Mouse (Mus musculus): ENCODE measurements around the gene Myadml2. TPM values are rescaled to one million over a fixed set of nuclear protein-coding genes. Genes with fewer than 3 reads are reported as not detected.

The Myadml2 gene
- polyA plus RNA-seq, 2 experiments: 0.60 to 1.6 TPM

DNA sequence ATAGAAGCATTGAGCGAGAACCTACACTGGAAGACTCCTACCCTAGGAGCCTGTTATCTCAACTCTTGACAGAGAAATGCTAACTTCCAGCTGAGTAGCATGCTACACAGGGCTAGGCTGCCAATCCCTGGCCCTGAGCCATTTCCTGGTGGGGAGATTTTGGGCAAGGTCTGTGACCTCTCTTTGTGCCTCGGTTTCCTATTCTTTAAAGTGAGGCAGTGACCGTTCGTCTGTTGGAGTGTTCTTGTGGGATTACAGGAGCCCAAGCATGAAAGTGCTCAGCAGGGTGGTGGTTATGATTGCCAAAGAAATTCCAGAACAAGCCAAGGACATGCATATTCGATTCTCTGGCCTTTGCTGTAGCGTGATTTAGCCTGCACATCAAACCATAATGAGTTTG, 14.8 kb upstream of the Myadml2 start:
- ATAC-seq (ENCODE audit: low FRiP score, low read depth) (no peak), DNase-seq (ENCODE audit: low spot score) (no peak)
- H3K4me3 ChIP-seq (replicated peaks; ENCODE audit: low read length): no peak overlapping the region
- H3K9ac ChIP-seq (ENCODE audit: low read depth, low read length, severe bottlenecking): no peak overlapping the region
- peaks cover 12% of the 10 kb centered on the region for H3K4me1 ChIP-seq (ENCODE audit: control insufficient read depth, insufficient read depth, low read length)
- WGBS: 78% methylated on average over 6 of the region's 6 CpGs
- no peak for TF ChIP-seq POLR2A (IDR thresholded peaks at IDR 0.05; ENCODE audit: borderline replicate concordance, extremely low read depth, insufficient read depth, insufficient read length)
- no peaks in the 10 kb centered on the region for H3K36me3 ChIP-seq (ENCODE audit: control insufficient read depth, insufficient read depth, low read length)
- H3K9me3 ChIP-seq (ENCODE audit: control insufficient read depth, low read length): no peaks in the 10 kb centered on the region
- no peak overlapping the region for H3K4me2 ChIP-seq (replicated peaks; ENCODE audit: low read depth, low read length, severe bottlenecking)
- H3K27me3 ChIP-seq (ENCODE audit: control insufficient read depth, insufficient read depth, low read length): peaks cover 49% of the 10 kb centered on the region
- H3K27ac ChIP-seq (replicated peaks; ENCODE audit: low read depth, low read length): no peak overlapping the region

DNA sequence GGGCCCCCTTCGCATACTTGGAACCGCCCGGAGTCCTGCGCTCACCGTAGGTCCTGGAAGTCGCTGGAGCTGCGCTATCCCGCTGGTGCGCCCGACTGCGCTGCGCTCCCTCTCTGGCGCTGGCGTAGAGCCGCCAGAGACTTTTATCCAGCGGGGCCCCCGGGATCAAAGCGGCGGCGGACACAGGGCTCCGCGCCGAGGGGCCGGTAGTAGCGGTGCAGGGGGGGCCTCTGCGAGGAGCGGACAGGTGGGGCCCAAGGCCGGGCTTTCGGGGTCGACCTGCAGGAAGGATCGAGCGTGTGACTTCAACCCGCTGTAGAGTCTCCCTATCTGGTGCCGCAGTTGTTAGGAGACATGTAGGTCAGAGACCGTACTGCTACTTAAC, 13.1 kb upstream of the Myadml2 start, which contains the start of gene Notum:
TSS of gene Notum (minus strand) at position 100 of the 385 bp plus-strand sequence.
- no peak within 1 kb of the TSS for H3K27ac ChIP-seq (replicated peaks; ENCODE audit: low read depth, low read length)
- H3K9me3 ChIP-seq (ENCODE audit: control insufficient read depth, low read length): no peaks in the 10 kb centered on the region
- no peak for TF ChIP-seq POLR2A (IDR thresholded peaks at IDR 0.05; ENCODE audit: borderline replicate concordance, extremely low read depth, insufficient read depth, insufficient read length)
- H3K4me3 ChIP-seq (replicated peaks; ENCODE audit: low read length): peak within 1 kb of the TSS; percentile 49
- H3K27me3 ChIP-seq (ENCODE audit: control insufficient read depth, insufficient read depth, low read length): peaks cover 49% of the 10 kb centered on the region
- ATAC-seq (ENCODE audit: low FRiP score, low read depth) (no peak), DNase-seq (ENCODE audit: low spot score) (no peak)
- H3K36me3 ChIP-seq (ENCODE audit: control insufficient read depth, insufficient read depth, low read length): no peaks in the 10 kb centered on the region
- H3K4me1 ChIP-seq (ENCODE audit: control insufficient read depth, insufficient read depth, low read length): peaks cover 6% of the 10 kb centered on the region
- under 1% methylated on average over 33 of the region's 35 CpGs for WGBS
- peak within 1 kb of the TSS; percentile 85 for H3K4me2 ChIP-seq (replicated peaks; ENCODE audit: low read depth, low read length, severe bottlenecking)
- H3K9ac ChIP-seq (ENCODE audit: low read depth, low read length, severe bottlenecking): peak within 1 kb of the TSS; percentile 46

DNA sequence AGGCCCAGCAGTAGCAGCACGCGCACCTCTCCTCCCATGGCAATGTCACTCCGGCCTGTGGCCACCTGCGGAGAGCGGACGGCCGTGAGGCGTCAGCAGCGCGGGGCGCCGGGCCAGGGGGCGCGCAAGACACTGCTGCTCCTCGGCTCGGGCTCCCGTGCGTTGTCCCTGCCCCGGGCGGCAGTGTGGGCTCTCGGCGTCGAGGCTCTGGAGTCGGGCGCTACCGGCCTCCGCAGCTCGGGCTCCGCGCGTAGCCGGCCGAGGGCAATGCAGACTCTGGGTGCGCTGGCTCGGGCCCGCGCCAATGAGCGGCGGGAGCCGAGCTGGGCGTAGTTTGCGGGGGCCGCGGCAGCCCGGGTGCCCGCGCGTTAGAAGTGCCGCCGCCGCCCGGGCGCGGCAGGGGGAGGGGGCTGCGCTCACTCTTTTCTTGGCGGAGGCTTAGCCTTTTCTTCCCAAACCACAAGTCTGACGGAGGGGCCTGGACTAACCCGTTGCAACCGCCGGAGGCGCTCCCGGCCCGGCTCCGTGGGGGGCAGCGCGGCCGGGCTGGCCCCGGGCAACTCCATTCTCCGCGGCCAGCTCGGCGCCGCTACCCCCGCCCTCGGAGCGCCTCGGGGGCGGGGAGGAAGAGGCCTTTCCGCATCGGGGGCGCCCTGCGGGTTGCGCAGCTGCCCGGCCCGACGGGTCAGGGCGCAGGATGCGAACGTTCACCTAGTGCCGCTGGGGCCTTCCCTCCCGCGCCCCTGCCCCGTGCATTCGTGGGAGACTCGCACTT, 12.5 kb upstream of the Myadml2 start:
- H3K27ac ChIP-seq (replicated peaks; ENCODE audit: low read depth, low read length): no peak overlapping the region
- peak overlapping the region; percentile 46 for H3K9ac ChIP-seq (ENCODE audit: low read depth, low read length, severe bottlenecking)
- peaks cover 49% of the 10 kb centered on the region for H3K27me3 ChIP-seq (ENCODE audit: control insufficient read depth, insufficient read depth, low read length)
- H3K4me3 ChIP-seq (replicated peaks; ENCODE audit: low read length): peak overlapping the region; percentile 49
- no peak for DNase-seq (ENCODE audit: low spot score)
- no peaks in the 10 kb centered on the region for H3K36me3 ChIP-seq (ENCODE audit: control insufficient read depth, insufficient read depth, low read length)
- H3K9me3 ChIP-seq (ENCODE audit: control insufficient read depth, low read length): no peaks in the 10 kb centered on the region
- peaks cover 6% of the 10 kb centered on the region for H3K4me1 ChIP-seq (ENCODE audit: control insufficient read depth, insufficient read depth, low read length)
- WGBS: under 1% methylated on average over 69 of the region's 95 CpGs
- ATAC-seq (ENCODE audit: low FRiP score, low read depth): peak; percentile 70
- TF ChIP-seq POLR2A (IDR thresholded peaks at IDR 0.05; ENCODE audit: borderline replicate concordance, extremely low read depth, insufficient read depth, insufficient read length): no peak
- peak overlapping the region; percentile 85 for H3K4me2 ChIP-seq (replicated peaks; ENCODE audit: low read depth, low read length, severe bottlenecking)

DNA sequence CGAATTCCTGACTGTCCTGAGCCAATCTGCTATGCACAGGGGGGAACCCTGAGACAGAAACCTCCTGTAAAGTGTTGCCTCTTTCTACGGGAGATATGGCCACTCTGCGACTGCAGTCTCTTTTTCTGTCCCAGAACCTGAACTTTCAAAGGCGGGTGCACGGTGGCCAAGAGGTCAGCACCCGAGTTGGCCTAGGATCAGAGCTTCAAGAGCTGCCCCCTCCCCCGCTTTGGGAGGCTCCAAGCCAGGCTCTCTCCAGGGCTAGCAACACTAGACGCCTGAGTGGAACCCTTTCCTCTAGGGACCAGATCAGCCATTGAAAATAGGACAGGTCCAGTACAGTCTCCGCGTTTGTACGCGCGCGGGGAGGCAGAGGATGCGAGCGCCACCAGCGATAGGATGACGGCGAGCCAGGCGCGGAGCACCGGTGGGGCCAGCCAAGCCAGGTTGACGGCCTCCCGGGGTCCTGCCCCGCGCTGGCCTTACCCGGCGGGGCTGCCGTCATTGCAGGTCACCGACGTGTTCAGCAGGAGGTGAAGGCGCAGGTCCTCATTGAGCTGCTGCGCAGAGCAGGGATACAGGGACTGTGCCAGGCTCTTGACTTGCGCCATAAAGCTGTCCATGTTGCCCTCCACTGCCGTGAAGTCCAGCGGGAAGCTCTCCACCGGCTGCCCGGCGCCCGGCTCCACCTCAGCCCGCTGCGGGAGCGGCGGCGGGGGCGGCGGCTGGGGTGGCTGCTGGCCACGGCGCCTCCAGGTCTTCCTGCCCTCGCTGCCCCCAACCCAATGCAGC, 11.7 kb upstream of the Myadml2 start:
- H3K9ac ChIP-seq (ENCODE audit: low read depth, low read length, severe bottlenecking): no peak overlapping the region
- WGBS: 2% methylated on average over 49 of the region's 50 CpGs
- H3K36me3 ChIP-seq (ENCODE audit: control insufficient read depth, insufficient read depth, low read length): no peaks in the 10 kb centered on the region
- ATAC-seq (ENCODE audit: low FRiP score, low read depth) (no peak), DNase-seq (ENCODE audit: low spot score) (no peak)
- H3K9me3 ChIP-seq (ENCODE audit: control insufficient read depth, low read length): no peaks in the 10 kb centered on the region
- peak overlapping the region; percentile 85 for H3K4me2 ChIP-seq (replicated peaks; ENCODE audit: low read depth, low read length, severe bottlenecking)
- H3K27ac ChIP-seq (replicated peaks; ENCODE audit: low read depth, low read length): no peak overlapping the region
- peaks cover 49% of the 10 kb centered on the region for H3K27me3 ChIP-seq (ENCODE audit: control insufficient read depth, insufficient read depth, low read length)
- peak overlapping the region; percentile 49 for H3K4me3 ChIP-seq (replicated peaks; ENCODE audit: low read length)
- no peak for TF ChIP-seq POLR2A (IDR thresholded peaks at IDR 0.05; ENCODE audit: borderline replicate concordance, extremely low read depth, insufficient read depth, insufficient read length)
- peaks cover 6% of the 10 kb centered on the region for H3K4me1 ChIP-seq (ENCODE audit: control insufficient read depth, insufficient read depth, low read length)

DNA sequence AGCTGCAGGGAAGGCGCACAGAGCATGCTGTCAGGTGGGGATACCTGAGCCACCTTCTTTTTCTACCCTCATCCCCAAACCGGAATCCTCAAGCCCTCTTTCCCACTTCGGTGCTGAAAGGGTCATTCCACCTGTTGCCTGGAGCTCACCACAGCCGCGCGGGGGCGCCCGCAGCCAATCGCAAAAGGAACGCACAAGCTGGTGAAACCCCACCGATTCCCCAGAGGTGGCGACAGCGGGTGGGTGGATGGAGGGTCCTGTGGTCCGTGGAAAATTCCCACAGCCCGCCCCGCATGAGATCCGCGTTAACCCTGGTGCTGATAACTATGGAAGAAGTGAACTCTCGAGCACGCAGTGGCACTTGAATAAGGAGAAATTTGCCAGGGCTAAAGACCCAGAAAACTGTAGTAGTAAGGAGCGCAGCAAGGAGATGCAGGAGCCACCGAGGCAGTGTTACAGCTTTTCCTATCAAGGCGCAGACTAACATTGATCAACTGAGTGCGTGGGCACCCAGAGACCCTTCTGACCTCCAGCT, 11.0 kb upstream of the Myadml2 start:
- ATAC-seq (ENCODE audit: low FRiP score, low read depth) (no peak), DNase-seq (ENCODE audit: low spot score) (peak; percentile 30)
- peaks cover 6% of the 10 kb centered on the region for H3K4me1 ChIP-seq (ENCODE audit: control insufficient read depth, insufficient read depth, low read length)
- H3K4me3 ChIP-seq (replicated peaks; ENCODE audit: low read length): 0 out of 2 replicates have a peak overlapping the region, but pooled peaks have one; percentile 49
- WGBS: 6% methylated on average over 24 of the region's 24 CpGs
- no peak for TF ChIP-seq POLR2A (IDR thresholded peaks at IDR 0.05; ENCODE audit: borderline replicate concordance, extremely low read depth, insufficient read depth, insufficient read length)
- H3K27ac ChIP-seq (replicated peaks; ENCODE audit: low read depth, low read length): no peak overlapping the region
- H3K9ac ChIP-seq (ENCODE audit: low read depth, low read length, severe bottlenecking): no peak overlapping the region
- H3K4me2 ChIP-seq (replicated peaks; ENCODE audit: low read depth, low read length, severe bottlenecking): peak overlapping the region; percentile 85; the same call in 1 of the 2 replicates
- no peaks in the 10 kb centered on the region for H3K9me3 ChIP-seq (ENCODE audit: control insufficient read depth, low read length)
- H3K36me3 ChIP-seq (ENCODE audit: control insufficient read depth, insufficient read depth, low read length): no peaks in the 10 kb centered on the region
- peaks cover 49% of the 10 kb centered on the region for H3K27me3 ChIP-seq (ENCODE audit: control insufficient read depth, insufficient read depth, low read length)

All from limb, embryonic 14.5 days (tissue).